1 mouse cellular context compared by ENCODE assay signal in the genomic region with DNA sequence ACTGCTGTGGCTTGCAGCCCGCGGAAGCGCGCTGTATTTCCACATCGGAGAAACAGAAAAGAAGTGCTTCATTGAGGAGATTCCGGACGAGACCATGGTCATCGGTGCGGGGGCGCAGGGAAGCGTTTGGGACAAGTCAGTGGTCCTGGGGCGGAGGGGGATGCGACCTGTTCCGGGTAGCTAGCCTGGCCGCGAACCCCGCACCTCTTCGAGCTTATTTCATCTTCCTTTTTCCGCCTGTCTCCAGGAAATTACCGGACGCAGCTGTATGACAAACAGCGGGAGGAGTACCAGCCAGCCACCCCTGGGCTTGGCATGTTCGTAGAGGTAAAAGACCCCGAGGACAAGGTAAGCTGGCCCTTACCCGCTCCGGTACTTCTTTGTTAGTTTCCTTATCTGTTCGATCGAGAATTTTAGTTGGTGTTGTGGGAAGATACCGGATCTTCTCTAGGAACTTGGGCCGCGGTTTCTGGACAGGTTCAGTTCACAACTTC.
TF ChIP-seq lines count a peak whose summit lies in the region.

No protein-coding gene starts in this region.

TF ChIP-seq in MEL, 35 proteins besides CTCF, POLR2A, EP300 and RAD21:
- no peak for TF ChIP-seq UBTF (IDR thresholded peaks at IDR 0.05; ENCODE audit: borderline replicate concordance, insufficient read depth, low read depth, low read length)
- no peak for TF ChIP-seq ZKSCAN1 (IDR thresholded peaks at IDR 0.05; ENCODE audit: low read depth, low read length)
- TF ChIP-seq BHLHE40 (IDR thresholded peaks at IDR 0.05; ENCODE audit: borderline replicate concordance, low read depth, low read length): no peak
- no peak for TF ChIP-seq NELFE (IDR thresholded peaks at IDR 0.05; ENCODE audit: low read depth, low read length)
- TF ChIP-seq MAX (IDR thresholded peaks at IDR 0.05; ENCODE audit: low read length): no peak
- no peak for TF ChIP-seq POLR2AphosphoS5 (IDR thresholded peaks at IDR 0.05; ENCODE audit: borderline replicate concordance, low read depth, low read length)
- 0 out of 2 replicates have a peak, but pooled peaks have one; percentile 31 for TF ChIP-seq MXI1 (IDR thresholded peaks at IDR 0.05; ENCODE audit: low read depth, low read length)
- no peak for TF ChIP-seq POLR2AphosphoS2 (IDR thresholded peaks at IDR 0.05; ENCODE audit: low read length)
- TF ChIP-seq RCOR1 (IDR thresholded peaks at IDR 0.05; ENCODE audit: low read depth, low read length): no peak
- TF ChIP-seq SIN3A (IDR thresholded peaks at IDR 0.05; ENCODE audit: low read length): peak; percentile 60; the same call in 1 of the 2 replicates
TF ChIP-seq in MEL: peak in this region for 2.
